Mouse (Mus musculus): ENCODE results near the gene Ltk. TPM values are rescaled to one million over a fixed set of nuclear protein-coding genes. Genes with fewer than 3 reads are reported as not detected.
"Not testable (repeated sequence)": the region's sequence is repeated elsewhere in the genome, so short reads cannot be mapped to it uniquely, and the experiment has no call there.

Gene Ltk
- total RNA-seq, 2 experiments from 2014 or later, result not detected

- intact Hi-C loops (cut with DNase I), result no loop called here
- no peak for DNase-seq
These were observed 1.1 kb downstream of the Ltk start for GRCm38 (mm10) chr2:119758844-119759835.

- peak; percentile 21 to 30 for DNase-seq
These were observed 2.0 kb downstream of the Ltk start for GRCm38 (mm10) chr2:119758101-119758843.

GRCm38 (mm10) chr2:119757601-119758100 is 2.6 kb downstream of the Ltk start:
- no peak for DNase-seq
- intact Hi-C loops (cut with DNase I), result no loop called here

More at GRCm38 (mm10) chr2:119758101-119758843, 2.0 kb downstream of the Ltk start:
- intact Hi-C loops (cut with DNase I), result no loop called here

GRCm38 (mm10) chr2:119749260-119749659 is 11.0 kb downstream of the Ltk start:
- no peak for DNase-seq
- intact Hi-C loops (cut with DNase I), result no loop called here

GRCm38 (mm10) chr2:119747554-119747953 is 12.7 kb downstream of the Ltk start:
- intact Hi-C loops (cut with DNase I), result no loop called here
- no peak for DNase-seq

GRCm38 (mm10) chr2:119745281-119745680 is 14.9 kb downstream of the Ltk start:
- intact Hi-C loops (cut with DNase I), result no loop called here
- DNase-seq, result no peak

- peak in 1 of 2 experiments; percentile 27 for DNase-seq
- intact Hi-C loops (cut with DNase I), result loop anchor here (5.0 kb wide), 1 partner anchor 197 kb away; the partner anchor contains the start of genes Chp1 and Exd1
These were observed 15.8 kb downstream of the Ltk start for GRCm38 (mm10) chr2:119744163-119745111.

GRCm38 (mm10) chr2:119743808-119744162 is 16.4 kb downstream of the Ltk start:
- intact Hi-C loops (cut with DNase I), result loop anchor here (5.0 kb wide), 1 partner anchor 196 kb away; the partner anchor contains the start of genes Chp1 and Exd1
- no peak for DNase-seq

- no peak for DNase-seq
- intact Hi-C loops (cut with DNase I), result loop anchor here (5.0 kb wide), 1 partner anchor 196 kb away; the partner anchor contains the start of genes Chp1 and Exd1
These were observed 16.9 kb downstream of the Ltk start for GRCm38 (mm10) chr2:119743176-119743807.

GRCm38 (mm10) chr2:119742461-119743175 is 17.6 kb downstream of the Ltk start:
- intact Hi-C loops (cut with DNase I), result loop anchor here (5.0 kb wide), 1 partner anchor 195 kb away; the partner anchor contains the start of genes Chp1 and Exd1
- peak; percentile 27 to 32 for DNase-seq

- peak; percentile 58 to 60 for DNase-seq
- intact Hi-C loops (cut with DNase I), result loop anchor here (5.0 kb wide), 1 partner anchor 194 kb away; the partner anchor contains the start of genes Chp1 and Exd1
These were observed 18.4 kb downstream of the Ltk start, which contains the start of gene Itpka for GRCm38 (mm10) chr2:119741581-119742411. Gene Itpka, plus strand, starts transcription at chr2:119742337.

- DNase-seq, result no peak
- intact Hi-C loops (cut with DNase I), result loop anchor here (5.0 kb wide), 1 partner anchor 193 kb away; the partner anchor contains the start of genes Chp1 and Exd1
These were observed 19.7 kb downstream of the Ltk start for GRCm38 (mm10) chr2:119740567-119740966.

- intact Hi-C loops (cut with DNase I), result no loop called here
- no peak for DNase-seq
These were observed 23.1 kb downstream of the Ltk start for GRCm38 (mm10) chr2:119737124-119737523.

- no peak for DNase-seq
- intact Hi-C loops (cut with DNase I), result no loop called here
These were observed 29.5 kb downstream of the Ltk start for GRCm38 (mm10) chr2:119730735-119731134.

- intact Hi-C loops (cut with DNase I), result no loop called here
These were observed 32.3 kb downstream of the Ltk start for GRCm38 (mm10) chr2:119727762-119728416.

GRCm38 (mm10) chr2:119721070-119721469 is 39.2 kb downstream of the Ltk start:
- intact Hi-C loops (cut with DNase I), result no loop called here
- no peak for DNase-seq

More at GRCm38 (mm10) chr2:119727762-119728416, 32.3 kb downstream of the Ltk start:
- no peak for DNase-seq

- DNase-seq; intact Hi-C loops (cut with DNase I): not testable (repeated sequence)
These were observed 44.4 kb downstream of the Ltk start for GRCm38 (mm10) chr2:119715868-119716267.

All from heart, postnatal 36 days (tissue).